ENCODE assay signal across 27 mouse cellular contexts in the genomic region with DNA sequence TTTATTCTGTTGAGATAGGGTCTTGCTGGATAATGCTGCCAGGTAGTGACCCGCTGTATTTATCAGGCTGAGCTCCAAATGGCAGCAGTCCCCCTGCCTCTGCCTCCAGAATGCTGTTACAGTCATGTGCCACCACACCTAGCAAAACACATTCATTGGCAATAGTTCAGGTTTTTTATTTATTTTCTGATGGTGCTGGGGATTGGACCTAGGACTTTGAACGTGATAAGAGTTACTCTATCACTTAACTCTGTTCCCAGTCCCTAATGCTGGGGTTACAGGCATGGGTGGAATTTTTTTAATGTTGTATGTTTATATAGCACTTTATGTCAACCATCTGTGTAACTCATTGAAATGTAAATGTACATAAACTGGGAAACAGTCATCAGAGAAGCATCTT. TPM values are rescaled to one million over a fixed set of nuclear protein-coding genes. Genes with fewer than 3 reads are reported as not detected.
A peak's percentile ranks its signal among the peaks of the same experiment; 100 is the strongest.
DNase-seq lines count a peak whose midpoint lies in the region; ATAC-seq and TF ChIP-seq lines count a peak whose summit lies in the region.
"Had no signal": no experiment of that assay in that cellular context is flagged by ENCODE, and none has a peak within 500 bp of the region (broad histone marks: within the 10 kb centered on the region; RNA-seq: fewer than 3 reads in every experiment).

No protein-coding gene starts in this region.

- DNase-seq in liver = no peak
- no peak for DNase-seq in stomach, postnatal 0 days (ENCODE audit: low spot score)
- DNase-seq: adrenal gland, adult 8-10 months; adrenal gland, postnatal 25 days; cerebellum, adult 18-20 months; cerebellum, adult 9-10 months; cerebellum, postnatal 14 days; forebrain, postnatal 0 days; gastrocnemius, adult 2 months; gastrocnemius, postnatal 14 days; heart, adult 11 months had no signal

- no peak for TF ChIP-seq EP300 in stomach, postnatal 0 days (optimal IDR thresholded peaks at IDR 0.05)

- H3K4me2 ChIP-seq in intestine, embryonic 16.5 days (ENCODE audit: low read depth, low read length) = no peak overlapping the region
- H3K4me2 ChIP-seq in intestine, embryonic 15.5 days (replicated peaks) = no peak overlapping the region
- H3K4me2 ChIP-seq in liver, embryonic 16.5 days (ENCODE audit: low read depth, low read length) = no peak overlapping the region
- H3K4me2 ChIP-seq in stomach, postnatal 0 days (replicated peaks; ENCODE audit: low read depth) = no peak overlapping the region
- H3K4me2 ChIP-seq: embryonic facial prominence, embryonic 12.5 days; embryonic facial prominence, embryonic 15.5 days; heart, embryonic 11.5 days; hindbrain, embryonic 12.5 days; hindbrain, embryonic 15.5 days had no signal

- H3K9me3 ChIP-seq in intestine, embryonic 16.5 days (ENCODE audit: control insufficient read depth, low read length) = no peaks in the 10 kb centered on the region
- H3K9me3 ChIP-seq in intestine, embryonic 15.5 days = no peaks in the 10 kb centered on the region
- no peaks in the 10 kb centered on the region for H3K9me3 ChIP-seq in liver, embryonic 16.5 days (replicated peaks; ENCODE audit: control insufficient read depth, low read length)
- no peaks in the 10 kb centered on the region for H3K9me3 ChIP-seq in stomach, postnatal 0 days (ENCODE audit: control insufficient read depth, low read length)
- H3K9me3 ChIP-seq: embryonic facial prominence, embryonic 12.5 days; embryonic facial prominence, embryonic 15.5 days; hindbrain, embryonic 12.5 days; hindbrain, embryonic 15.5 days had no signal

- H3K36me3 ChIP-seq in intestine, embryonic 16.5 days (ENCODE audit: control insufficient read depth, insufficient read depth, low read length) = peaks cover 11% of the 10 kb centered on the region; the same call in 1 of the 2 replicates
- peaks cover 52% of the 10 kb centered on the region for H3K36me3 ChIP-seq in intestine, embryonic 15.5 days
- peaks cover 51% of the 10 kb centered on the region for H3K36me3 ChIP-seq in liver, embryonic 16.5 days (ENCODE audit: control insufficient read depth, insufficient read depth)
- peaks cover 50% of the 10 kb centered on the region for H3K36me3 ChIP-seq in stomach, postnatal 0 days (ENCODE audit: control insufficient read depth, insufficient read depth, low read length)

- ATAC-seq in intestine, embryonic 16.5 days = peak; percentile 56
- ATAC-seq in intestine, embryonic 15.5 days = no peak
- 0 out of 2 replicates have a peak, but pooled peaks have one; percentile 20 for ATAC-seq in liver, embryonic 16.5 days (ENCODE audit: low read depth)
- ATAC-seq in stomach, postnatal 0 days (ENCODE audit: low FRiP score, low TSS enrichment) = peak; percentile 80
- no peak for ATAC-seq in cerebellum, adult (ENCODE audit: insufficient number of reproducible peaks, low FRiP score, low TSS enrichment)
- ATAC-seq: activated CD4-positive, CD25-positive, alpha-beta regulatory T cell, adult 4 months; forebrain, embryonic 14.5 days; forebrain, postnatal 0 days had no signal

- no peak overlapping the region for H3K9ac ChIP-seq in intestine, embryonic 16.5 days (ENCODE audit: low read depth, low read length)
- no peak overlapping the region for H3K9ac ChIP-seq in intestine, embryonic 15.5 days
- H3K9ac ChIP-seq in liver, embryonic 16.5 days (ENCODE audit: low read depth, low read length) = no peak overlapping the region
- no peak overlapping the region for H3K9ac ChIP-seq in stomach, postnatal 0 days (ENCODE audit: low read length)
- H3K9ac ChIP-seq: embryonic facial prominence, embryonic 12.5 days; embryonic facial prominence, embryonic 15.5 days; forebrain, postnatal 0 days; hindbrain, embryonic 12.5 days; hindbrain, embryonic 15.5 days had no signal

- peak overlapping the region; percentile 36; the same call in 1 of the 2 replicates for H3K27ac ChIP-seq in intestine, embryonic 16.5 days (ENCODE audit: low read length)
- no peak overlapping the region for H3K27ac ChIP-seq in intestine, embryonic 15.5 days
- peak overlapping the region; percentile 59; the same call in 1 of the 2 replicates for H3K27ac ChIP-seq in liver, embryonic 16.5 days (ENCODE audit: low read length)
- no peak overlapping the region; the same call in 1 of the 2 replicates for H3K27ac ChIP-seq in stomach, postnatal 0 days (replicated peaks)
- H3K27ac ChIP-seq: embryonic facial prominence, embryonic 12.5 days; embryonic facial prominence, embryonic 15.5 days; gastrocnemius, adult 2 months; hindbrain, embryonic 12.5 days; hindbrain, embryonic 15.5 days had no signal

- no peaks in the 10 kb centered on the region for H3K4me1 ChIP-seq in intestine, embryonic 16.5 days (ENCODE audit: control insufficient read depth, insufficient read depth, low read length)
- H3K4me1 ChIP-seq in intestine, embryonic 15.5 days (replicated peaks) = no peaks in the 10 kb centered on the region
- H3K4me1 ChIP-seq in liver, embryonic 16.5 days (ENCODE audit: control insufficient read depth, low read depth, low read length) = peaks cover 42% of the 10 kb centered on the region
- no peaks in the 10 kb centered on the region for H3K4me1 ChIP-seq in stomach, postnatal 0 days (replicated peaks; ENCODE audit: control insufficient read depth, insufficient read depth)
- H3K4me1 ChIP-seq: embryonic facial prominence, embryonic 12.5 days; embryonic facial prominence, embryonic 15.5 days; hindbrain, embryonic 12.5 days; hindbrain, embryonic 15.5 days had no signal

- 76% methylated on average over 2 of the region's 2 CpGs for WGBS in intestine, embryonic 16.5 days
- WGBS in intestine, embryonic 15.5 days = 81% methylated on average over 2 of the region's 2 CpGs
- WGBS in liver, embryonic 16.5 days (ENCODE audit: insufficient replicate concordance) = 73% methylated on average over 2 of the region's 2 CpGs
- 68% methylated on average over 2 of the region's 2 CpGs for WGBS in stomach, postnatal 0 days

- H3K27me3 ChIP-seq in intestine, embryonic 16.5 days (replicated peaks; ENCODE audit: control insufficient read depth, insufficient read depth, low read length) = no peaks in the 10 kb centered on the region
- H3K27me3 ChIP-seq in intestine, embryonic 15.5 days (replicated peaks) = no peaks in the 10 kb centered on the region
- H3K27me3 ChIP-seq in liver, embryonic 16.5 days (ENCODE audit: control insufficient read depth, insufficient read depth, low read depth, low read length) = no peaks in the 10 kb centered on the region
- no peaks in the 10 kb centered on the region for H3K27me3 ChIP-seq in stomach, postnatal 0 days (ENCODE audit: control insufficient read depth, insufficient read depth, low read length)
- H3K27me3 ChIP-seq: embryonic facial prominence, embryonic 12.5 days; embryonic facial prominence, embryonic 15.5 days; hindbrain, embryonic 12.5 days; hindbrain, embryonic 15.5 days had no signal

- no peak for TF ChIP-seq CTCF in stomach, postnatal 0 days (IDR thresholded peaks at IDR 0.05; ENCODE audit: low read depth)

- no peak overlapping the region for H3K4me3 ChIP-seq in intestine, embryonic 16.5 days (ENCODE audit: low read length)
- H3K4me3 ChIP-seq in intestine, embryonic 15.5 days (replicated peaks) = no peak overlapping the region
- H3K4me3 ChIP-seq in liver, embryonic 16.5 days (ENCODE audit: low read depth, low read length) = no peak overlapping the region
- no peak overlapping the region for H3K4me3 ChIP-seq in stomach, postnatal 0 days (ENCODE audit: low read depth, low read length)
- H3K4me3 ChIP-seq: embryonic facial prominence, embryonic 12.5 days; embryonic facial prominence, embryonic 15.5 days; gastrocnemius, adult 2 months; hindbrain, embryonic 12.5 days; hindbrain, embryonic 15.5 days had no signal

RNA-seq across cellular contexts. Expression of a gene that starts 11.9 kb away (rescaled TPM):
- polyA plus RNA-seq in intestine, embryonic 16.5 days (2015; fragmentation: Nextera tagmentation; extraction: Ambion mirVana) = 14.0 and 17.7 TPM in 2 replicates
- 12.0 and 14.0 TPM in 2 replicates for polyA plus RNA-seq in intestine, embryonic 15.5 days (2015; fragmentation: Nextera tagmentation; extraction: Ambion mirVana)
- polyA plus RNA-seq in liver, embryonic 16.5 days (2015; fragmentation: Nextera tagmentation; extraction: Ambion mirVana) = 5.6 and 6.4 TPM in 2 replicates
- 7.6 and 8.1 TPM in 2 replicates for polyA plus RNA-seq in stomach, postnatal 0 days (2015; fragmentation: Nextera tagmentation; extraction: Ambion mirVana)

RNA-seq across cellular contexts. Expression of a gene that starts 17.2 kb away (rescaled TPM):
- polyA plus RNA-seq in intestine, embryonic 16.5 days (2015; fragmentation: Nextera tagmentation; extraction: Ambion mirVana) = 42.7 and 48.0 TPM in 2 replicates
- 51.6 and 52.3 TPM in 2 replicates for polyA plus RNA-seq in intestine, embryonic 15.5 days (2015; fragmentation: Nextera tagmentation; extraction: Ambion mirVana)
- 25.1 and 27.5 TPM in 2 replicates for polyA plus RNA-seq in liver, embryonic 16.5 days (2015; fragmentation: Nextera tagmentation; extraction: Ambion mirVana)
- polyA plus RNA-seq in stomach, postnatal 0 days (2015; fragmentation: Nextera tagmentation; extraction: Ambion mirVana) = 25.9 and 28.1 TPM in 2 replicates

RNA-seq across cellular contexts. Expression of a gene that starts 30.5 kb away (rescaled TPM):
- 5.7 and 6.1 TPM in 2 replicates for polyA plus RNA-seq in intestine, embryonic 16.5 days (2015; fragmentation: Nextera tagmentation; extraction: Ambion mirVana)
- polyA plus RNA-seq in intestine, embryonic 15.5 days (2015; fragmentation: Nextera tagmentation; extraction: Ambion mirVana) = 14.2 and 18.0 TPM in 2 replicates
- polyA plus RNA-seq in liver, embryonic 16.5 days (2015; fragmentation: Nextera tagmentation; extraction: Ambion mirVana) = 2.4 and 3.6 TPM in 2 replicates
- polyA plus RNA-seq in stomach, postnatal 0 days (2015; fragmentation: Nextera tagmentation; extraction: Ambion mirVana) = 8.7 and 10.2 TPM in 2 replicates

RNA-seq across cellular contexts. Expression of a gene that starts 46.0 kb away (rescaled TPM):
- 2.1 and 2.6 TPM in 2 replicates for polyA plus RNA-seq in intestine, embryonic 16.5 days (2015; fragmentation: Nextera tagmentation; extraction: Ambion mirVana)
- 2.2 and 2.5 TPM in 2 replicates for polyA plus RNA-seq in intestine, embryonic 15.5 days (2015; fragmentation: Nextera tagmentation; extraction: Ambion mirVana)
- polyA plus RNA-seq in liver, embryonic 16.5 days (2015; fragmentation: Nextera tagmentation; extraction: Ambion mirVana) = 0.05 and 0.08 TPM in 2 replicates
- 0.54 and 0.55 TPM in 2 replicates for polyA plus RNA-seq in stomach, postnatal 0 days (2015; fragmentation: Nextera tagmentation; extraction: Ambion mirVana)
- polyA plus RNA-seq: activated CD4-positive, CD25-positive, alpha-beta regulatory T cell, adult 4 months had no signal

RNA-seq across cellular contexts. Expression of a gene that starts 59.4 kb away (rescaled TPM):
- polyA plus RNA-seq in intestine, embryonic 16.5 days (2015; fragmentation: Nextera tagmentation; extraction: Ambion mirVana) = 0.07 TPM in 1 of 2 replicates, not detected in the other
- not detected in 2 replicates for polyA plus RNA-seq in intestine, embryonic 15.5 days (2015; fragmentation: Nextera tagmentation; extraction: Ambion mirVana)
- polyA plus RNA-seq in liver, embryonic 16.5 days (2015; fragmentation: Nextera tagmentation; extraction: Ambion mirVana) = not detected in 2 replicates
- polyA plus RNA-seq in stomach, postnatal 0 days (2015; fragmentation: Nextera tagmentation; extraction: Ambion mirVana) = not detected in 2 replicates
- polyA plus RNA-seq: activated CD4-positive, CD25-positive, alpha-beta regulatory T cell, adult 4 months; brain, embryonic 14.5 days; embryonic facial prominence, embryonic 12.5 days; embryonic facial prominence, embryonic 15.5 days; forebrain, embryonic 11.5 days; forebrain, embryonic 14.5 days; forebrain, postnatal 0 days; frontal cortex, adult 2 months; heart, embryonic 11.5 days; heart, embryonic 14.5 days; heart, postnatal 0 days; hindbrain, embryonic 12.5 days; hindbrain, embryonic 15.5 days had no signal

Comparison
In these comparisons a context has a peak if more than half of its experiments do, and no peak if none do; other contexts are left out.
1. ATAC-seq: peak in intestine, embryonic 16.5 days (single experiment), liver, embryonic 16.5 days (single experiment) and stomach, postnatal 0 days (single experiment); none in intestine, embryonic 15.5 days (single experiment) and cerebellum, adult (single experiment).
2. H3K27ac ChIP-seq: peak in intestine, embryonic 16.5 days (single experiment) and liver, embryonic 16.5 days (single experiment); none in intestine, embryonic 15.5 days (single experiment) and stomach, postnatal 0 days (single experiment).